Mouse (Mus musculus): ENCODE results near the gene Dcps.

DNA sequence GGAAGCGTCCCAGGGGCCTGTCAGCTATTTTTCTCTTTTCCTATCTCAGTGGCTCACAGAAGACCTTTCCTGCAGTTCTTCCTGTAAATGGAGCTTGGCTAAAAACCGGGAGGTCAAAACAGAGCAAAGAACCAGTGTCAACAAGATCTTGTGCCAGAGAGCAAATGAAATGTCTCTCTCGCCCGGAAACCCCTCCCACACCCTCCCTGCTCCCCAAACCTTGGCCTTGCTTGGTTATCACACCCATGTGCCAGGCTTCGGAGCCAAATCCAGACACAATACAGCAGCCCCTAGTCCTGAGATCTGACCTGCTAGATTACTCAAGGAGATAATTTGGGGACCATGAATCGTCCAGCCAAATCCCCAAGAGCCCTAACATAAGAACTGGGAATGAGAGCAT, 48.7 kb downstream of the Dcps start:
- TF ChIP-seq CTCF (IDR thresholded peaks at IDR 0.05; ENCODE audit: insufficient read depth, low read depth, low read length): no peak
- no peak for TF ChIP-seq POLR2A (IDR thresholded peaks at IDR 0.05; ENCODE audit: insufficient read depth, low read depth, low read length)

Measured in olfactory bulb, adult 2 months (tissue).